Mouse (Mus musculus): ENCODE data around the gene Cinp.

Cinp gene

DNA sequence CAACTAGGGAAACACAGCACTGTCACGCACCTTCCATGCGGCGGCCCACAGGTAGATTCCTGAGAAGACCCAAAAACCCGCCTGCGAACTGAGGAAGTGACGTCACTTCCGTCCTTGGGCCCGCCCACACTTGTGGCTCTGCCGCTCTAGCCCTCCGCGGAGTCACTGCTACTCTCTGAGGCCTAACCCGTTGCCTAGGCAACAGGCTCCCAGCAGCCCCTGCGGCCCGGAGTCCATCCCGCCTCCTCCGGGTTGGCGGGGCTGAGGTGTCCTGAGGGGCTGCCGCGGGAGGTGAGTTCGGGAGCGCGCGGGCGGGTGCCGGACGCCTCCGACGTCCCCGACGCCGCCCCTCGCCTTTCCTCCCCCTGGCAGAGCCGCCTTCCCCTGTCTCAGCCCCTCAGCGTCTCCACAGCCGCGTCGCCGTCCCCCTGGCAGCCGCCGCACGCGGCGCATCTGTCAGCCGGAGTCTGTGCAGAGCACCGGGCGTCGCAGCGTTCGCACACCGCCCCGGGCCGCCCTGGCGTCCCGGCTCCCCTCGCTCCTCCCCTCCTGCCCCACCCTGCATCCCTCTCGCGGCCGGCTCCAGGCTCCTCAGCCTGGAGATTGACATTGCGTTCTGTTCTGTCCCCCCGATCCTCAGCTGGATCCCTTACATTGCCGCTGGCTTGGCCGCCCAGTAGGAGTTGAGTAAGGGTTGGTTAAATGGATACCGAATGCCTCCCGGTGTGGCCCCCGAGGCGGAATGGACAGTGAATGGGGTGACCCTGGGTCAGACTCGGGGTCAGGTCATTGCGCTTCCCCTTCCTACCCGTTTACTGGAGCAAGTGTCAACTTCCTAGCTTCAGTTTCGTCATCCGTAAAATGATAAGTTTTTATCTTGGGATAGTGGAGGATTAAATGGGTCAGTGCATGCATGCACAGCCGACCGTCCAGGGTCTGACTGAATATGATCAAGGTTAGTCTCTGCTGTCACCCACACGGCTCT, at the start of gene Cinp, which contains the start of gene Tecpr2:
Gene Cinp, minus strand, starts transcription at position 110 of the 985 bp plus-strand sequence.
Gene Tecpr2, plus strand, starts transcription at position 229 of the 985 bp plus-strand sequence.
- DNase-seq (ENCODE audit: extremely low read depth, low read depth): peak; percentile 92

DNA sequence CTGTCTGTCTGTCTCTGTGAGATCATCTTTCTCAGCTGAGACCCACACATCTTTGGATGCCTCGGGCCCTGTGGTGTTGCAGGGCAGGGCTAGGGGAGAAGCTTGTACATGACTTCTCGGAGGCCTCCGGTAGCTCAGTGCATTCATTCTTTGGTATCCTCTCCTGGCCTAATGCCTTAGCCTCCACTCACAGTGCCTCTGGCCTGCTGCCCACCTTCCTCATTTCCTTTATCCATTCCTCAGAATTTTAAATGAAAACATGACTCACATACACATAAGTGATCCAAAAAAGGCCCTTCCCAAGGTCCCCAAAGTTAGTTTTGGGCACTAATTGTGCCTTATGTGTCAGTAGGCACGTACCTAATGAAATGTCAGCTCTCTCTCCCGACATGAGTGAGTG, 48.6 kb upstream of the Cinp start:
- no peak for DNase-seq (ENCODE audit: extremely low read depth, low read depth)

GRCm38 (mm10) chr12:110935983-110936620, 47.2 kb upstream of the Cinp start:
- peak; percentile 43 for DNase-seq (ENCODE audit: extremely low read depth, low read depth)

DNA sequence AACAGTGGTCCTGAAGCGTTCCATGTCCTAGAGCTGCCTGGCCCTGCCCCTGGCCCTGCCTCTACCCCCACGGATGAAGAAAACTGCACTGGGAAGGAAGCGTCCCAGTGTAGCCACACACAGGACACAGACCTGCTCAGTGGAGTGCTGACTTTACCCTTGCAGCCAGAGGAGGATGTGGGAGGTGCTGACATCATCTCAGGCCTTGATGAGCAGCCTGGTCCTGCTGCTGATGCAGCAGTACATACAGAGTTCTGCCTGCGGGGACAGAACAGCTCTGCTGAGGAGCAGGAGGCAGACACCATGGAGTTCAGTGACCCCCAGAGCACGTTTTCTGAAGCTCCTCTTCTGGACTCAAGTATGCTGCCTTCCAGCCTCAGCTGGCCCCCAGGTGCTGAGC, 43.9 kb upstream of the Cinp start:
- no peak for DNase-seq (ENCODE audit: extremely low read depth, low read depth)

DNA sequence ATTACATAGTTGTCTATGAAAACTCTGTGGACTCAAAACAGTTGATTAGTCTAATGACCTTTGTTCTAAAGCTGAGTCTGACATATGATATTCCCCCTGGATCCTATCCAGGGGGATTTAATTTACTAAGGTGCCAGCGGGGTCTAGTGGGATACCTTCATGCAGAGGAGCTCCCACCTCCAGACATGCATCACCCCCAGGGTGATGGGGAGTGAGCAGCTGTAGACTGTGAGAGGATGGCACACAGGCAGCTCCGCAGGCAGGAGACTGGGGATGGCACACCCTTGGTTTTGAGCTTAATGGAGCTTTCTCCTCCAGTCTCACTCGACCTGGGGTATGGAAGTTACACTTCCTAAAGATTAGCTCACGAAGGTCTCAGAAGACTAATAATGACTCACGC, 32.6 kb upstream of the Cinp start:
- DNase-seq (ENCODE audit: extremely low read depth, low read depth): no peak

- no peak for DNase-seq (ENCODE audit: extremely low read depth, low read depth)
Observed at GRCm38 (mm10) chr12:110920254-110920653, 31.3 kb upstream of the Cinp start.

DNA sequence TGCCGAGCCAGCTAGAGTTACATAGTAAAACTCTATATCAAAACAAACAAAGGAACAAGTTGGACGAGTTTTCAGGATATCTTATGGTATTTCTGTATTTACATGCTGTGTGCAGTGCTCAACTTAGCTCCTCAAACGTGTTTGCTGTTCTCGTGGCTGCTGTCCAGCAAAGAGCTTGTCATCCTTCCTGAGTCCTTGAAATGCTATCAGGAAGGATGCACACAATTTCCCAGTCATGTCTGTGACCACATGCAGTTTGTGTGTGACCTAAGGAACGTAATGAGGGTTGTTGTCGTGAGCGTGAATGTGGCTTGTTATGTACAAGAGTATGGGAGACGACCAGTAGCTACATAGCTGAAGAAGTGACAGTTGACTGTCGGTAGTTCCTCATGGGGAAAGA, 26.8 kb upstream of the Cinp start:
- no peak for DNase-seq (ENCODE audit: extremely low read depth, low read depth)

- DNase-seq (ENCODE audit: extremely low read depth, low read depth): no peak
Observed at GRCm38 (mm10) chr12:110909962-110910361, 21.0 kb upstream of the Cinp start.

DNA sequence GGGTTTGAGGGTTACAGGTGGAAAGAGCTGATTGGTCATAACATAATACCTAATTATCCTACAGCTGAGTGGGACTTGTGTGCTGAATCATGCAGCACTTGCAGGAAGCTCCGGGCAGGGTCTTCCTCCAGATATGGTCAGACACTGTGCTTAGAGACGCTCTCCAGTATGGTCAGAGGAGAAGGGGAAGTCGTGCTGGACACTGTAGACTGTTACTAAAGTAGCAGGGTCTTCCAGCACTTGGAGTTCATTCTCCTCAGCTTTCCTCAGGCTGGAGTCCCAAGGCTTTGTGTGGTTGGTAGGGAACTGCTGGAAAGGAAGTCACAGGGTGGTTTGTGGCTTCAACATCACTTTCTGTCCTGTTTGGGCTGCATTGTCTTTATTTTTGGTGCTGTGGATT, 18.9 kb upstream of the Cinp start:
- DNase-seq (ENCODE audit: extremely low read depth, low read depth): no peak

DNA sequence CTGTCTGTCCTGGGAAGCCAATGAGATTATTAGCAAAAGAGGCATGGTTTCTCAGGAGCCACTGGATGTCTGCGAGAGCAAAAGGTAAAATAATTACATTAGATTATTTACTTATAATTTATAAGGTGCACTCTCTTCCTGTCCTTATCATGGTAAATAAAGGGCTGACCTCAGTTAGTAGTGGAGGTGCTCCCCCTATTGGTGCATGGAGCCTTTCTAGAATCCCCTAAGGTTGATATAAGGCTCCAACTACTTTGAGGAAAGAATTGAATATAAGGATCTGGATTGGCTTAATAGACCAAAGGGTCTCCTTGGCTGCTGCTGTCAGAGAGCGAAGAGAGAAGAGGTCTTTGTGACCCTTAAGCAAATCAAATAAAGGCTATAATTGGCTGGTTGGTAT, 14.6 kb upstream of the Cinp start:
- no peak for DNase-seq (ENCODE audit: extremely low read depth, low read depth)

GRCm38 (mm10) chr12:110902106-110902505, 13.2 kb upstream of the Cinp start:
- no peak for DNase-seq (ENCODE audit: extremely low read depth, low read depth)

DNA sequence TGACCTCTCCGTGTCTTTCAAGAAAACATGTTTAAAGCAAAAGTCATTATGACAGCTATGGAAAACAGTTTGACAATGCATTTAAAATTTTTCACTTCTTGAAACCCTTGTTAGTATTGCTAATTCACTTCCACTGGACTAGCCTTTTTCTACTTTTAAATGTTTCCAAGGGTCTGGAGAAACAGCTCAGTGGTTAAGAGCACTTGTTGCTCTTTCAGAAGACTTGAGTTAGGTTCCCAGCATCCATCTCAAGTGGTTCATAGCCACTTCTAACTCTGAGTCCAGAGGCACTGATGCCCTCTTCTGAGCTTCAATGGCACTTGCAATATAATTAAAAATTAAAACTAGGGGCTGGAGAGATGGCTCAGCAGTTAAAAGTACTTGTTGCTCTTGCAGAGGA, 2.9 kb upstream of the Cinp start:
- no peak for DNase-seq (ENCODE audit: extremely low read depth, low read depth)

DNA sequence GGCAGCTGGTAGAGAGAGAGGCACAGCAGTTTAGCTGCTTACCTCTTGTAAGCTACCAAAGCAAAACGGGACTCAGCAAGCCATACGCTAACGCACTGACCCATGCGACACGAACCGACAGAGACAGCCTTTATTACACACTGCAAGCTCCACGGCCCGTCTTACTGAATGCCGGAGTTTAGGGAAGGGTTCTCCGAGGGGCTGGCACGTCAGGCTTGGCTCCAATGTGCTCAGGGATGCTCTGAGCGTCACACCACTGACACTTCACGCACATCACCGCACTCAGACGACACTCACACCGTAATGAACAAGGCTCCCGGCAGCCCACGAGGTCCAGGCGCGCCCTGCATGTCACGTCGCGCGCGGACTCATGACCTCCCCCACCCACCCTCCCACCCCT, 339 bp downstream of the Cinp start:
- no peak for DNase-seq (ENCODE audit: extremely low read depth, low read depth)

DNA sequence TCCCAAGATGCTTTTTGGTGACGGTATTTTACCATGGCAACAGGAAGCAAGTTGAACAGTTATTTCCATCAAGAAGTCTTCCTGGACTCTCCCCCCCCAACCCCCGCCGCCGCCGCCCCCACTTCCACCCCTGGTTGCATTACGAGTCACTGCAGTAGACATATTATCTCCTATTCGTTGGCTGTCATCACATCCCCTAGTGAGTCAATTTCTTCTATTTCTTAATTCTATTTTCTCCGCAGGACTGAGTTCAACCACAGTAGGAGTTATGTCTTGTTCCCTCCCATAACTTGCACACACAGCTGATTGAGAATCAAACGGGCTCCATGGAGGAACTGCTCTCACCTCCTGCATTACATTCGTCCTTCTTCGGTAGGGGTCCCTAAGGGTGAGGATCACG, 839 bp downstream of the Cinp start:
- no peak for DNase-seq (ENCODE audit: extremely low read depth, low read depth)

DNA sequence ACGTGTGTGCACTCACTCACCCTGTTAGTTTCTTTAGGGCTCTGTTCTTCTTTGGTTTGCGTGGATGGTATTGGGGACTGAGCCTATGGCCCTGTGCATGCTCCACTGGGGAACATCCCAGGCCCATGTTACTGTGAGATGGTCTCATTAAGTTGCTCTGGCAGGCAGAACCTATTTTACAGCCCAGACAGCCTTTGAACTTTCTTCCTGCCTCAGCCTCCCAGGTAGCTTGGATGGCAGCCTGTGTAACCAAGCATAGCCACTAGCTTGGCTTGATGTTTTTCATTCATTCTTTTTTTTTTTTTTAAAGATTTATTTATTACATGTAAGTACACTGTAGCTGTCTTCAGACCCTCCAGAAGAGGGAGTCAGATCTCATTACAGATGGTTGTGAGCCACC, 3.7 kb downstream of the Cinp start:
- DNase-seq (ENCODE audit: extremely low read depth, low read depth): no peak

DNA sequence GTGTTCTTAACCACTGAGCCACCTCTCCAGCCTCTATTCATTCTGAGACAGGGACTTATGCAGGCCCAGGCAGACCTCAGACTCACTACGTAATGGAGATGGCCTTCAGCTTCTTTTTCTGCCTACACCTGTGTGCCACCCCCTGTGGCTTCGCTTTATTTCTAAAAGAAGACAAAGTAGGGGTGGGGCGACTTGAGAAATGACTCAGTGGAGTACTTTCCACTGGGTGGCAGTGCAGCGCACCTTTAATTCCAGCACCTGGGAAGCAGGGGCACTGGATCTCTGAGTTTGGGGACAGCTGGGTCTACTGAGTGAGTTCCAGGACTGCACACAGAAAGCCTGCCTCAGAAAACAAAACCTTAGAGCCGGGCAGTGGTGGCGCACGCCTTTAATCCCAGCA, 6.7 kb downstream of the Cinp start:
- no peak for DNase-seq (ENCODE audit: extremely low read depth, low read depth)

DNA sequence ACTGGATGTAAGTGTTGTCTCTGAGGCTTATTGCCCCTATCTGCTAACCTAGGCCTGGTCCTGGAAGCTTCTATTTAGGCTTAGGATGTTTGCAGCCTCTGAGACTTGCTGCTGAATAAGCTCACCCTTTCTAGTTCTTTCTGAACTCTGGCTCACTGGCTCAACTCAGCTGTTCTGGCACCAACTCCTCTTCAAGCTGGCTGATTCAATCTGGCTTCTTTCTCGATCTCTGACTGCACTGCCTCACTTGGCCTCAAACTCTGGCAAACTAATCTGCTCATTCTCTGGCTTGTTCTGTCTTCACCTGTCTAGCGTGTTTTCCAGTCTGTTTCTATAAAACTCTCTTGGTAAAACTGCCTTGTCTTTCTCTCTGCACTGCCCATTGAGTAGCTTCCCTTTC, 13.6 kb downstream of the Cinp start:
- DNase-seq (ENCODE audit: extremely low read depth, low read depth): no peak

DNA sequence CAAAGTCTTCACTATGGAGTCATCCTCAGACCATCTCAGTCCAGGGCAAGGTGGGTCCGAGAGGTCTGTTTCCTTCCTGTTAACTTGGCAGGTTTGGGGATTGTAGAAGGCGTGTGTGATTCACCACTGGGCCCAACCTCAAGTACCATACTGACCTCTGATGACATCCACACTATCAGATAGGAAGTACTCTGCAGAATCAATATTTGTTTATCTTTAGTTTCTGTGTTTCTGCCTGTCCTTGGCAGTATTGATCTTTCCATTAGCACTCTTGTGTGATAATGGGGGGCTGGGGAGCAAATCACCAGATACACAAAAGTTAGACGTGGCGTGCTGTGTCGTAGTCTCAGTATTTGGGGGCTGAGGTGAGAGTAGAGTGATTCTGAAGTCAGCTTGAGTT, 17.7 kb downstream of the Cinp start:
- no peak for DNase-seq (ENCODE audit: extremely low read depth, low read depth)

DNA sequence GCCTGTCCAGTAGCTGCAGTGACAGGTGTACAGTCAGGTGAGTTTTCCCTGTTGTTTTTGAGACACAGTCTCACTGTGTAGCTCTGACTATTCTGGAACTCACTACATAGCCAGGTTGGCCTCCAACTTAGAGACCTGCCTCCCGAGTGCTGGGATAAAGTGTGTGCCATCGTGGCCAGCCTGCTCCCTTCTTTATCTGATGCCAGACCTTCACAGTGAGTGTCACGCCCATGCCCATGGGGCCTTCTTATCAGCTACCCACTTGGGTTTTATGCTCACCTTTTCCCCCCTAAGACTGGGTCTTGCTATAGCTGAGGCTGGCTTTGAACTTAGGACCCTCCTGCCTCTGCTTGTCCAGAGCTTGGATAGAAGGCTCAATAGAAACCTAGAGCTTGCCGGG, 18.8 kb downstream of the Cinp start:
- DNase-seq (ENCODE audit: extremely low read depth, low read depth): no peak

DNA sequence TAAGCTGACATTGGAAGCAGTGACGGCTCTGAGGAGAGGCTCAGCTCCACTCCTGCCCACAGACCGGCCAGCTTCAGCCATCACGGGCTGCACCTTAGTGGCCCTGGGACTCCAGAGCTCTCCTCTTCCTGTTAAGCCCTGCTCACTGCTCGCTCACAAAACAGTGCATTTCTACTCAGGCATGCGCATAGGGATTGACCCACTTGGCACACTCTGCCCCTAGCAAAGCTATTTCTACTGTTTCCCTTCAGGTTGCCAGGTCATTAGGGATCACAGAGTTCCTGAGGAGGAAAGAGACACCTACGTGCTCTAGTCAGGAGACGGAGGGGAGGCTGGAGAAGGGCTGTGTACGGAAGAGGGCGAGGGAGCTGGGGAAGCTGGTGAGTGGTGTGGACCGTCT, 23.0 kb downstream of the Cinp start:
- no peak for DNase-seq (ENCODE audit: extremely low read depth, low read depth)

GRCm38 (mm10) chr12:110865571-110865970, 23.4 kb downstream of the Cinp start:
- no peak for DNase-seq (ENCODE audit: extremely low read depth, low read depth)

DNA sequence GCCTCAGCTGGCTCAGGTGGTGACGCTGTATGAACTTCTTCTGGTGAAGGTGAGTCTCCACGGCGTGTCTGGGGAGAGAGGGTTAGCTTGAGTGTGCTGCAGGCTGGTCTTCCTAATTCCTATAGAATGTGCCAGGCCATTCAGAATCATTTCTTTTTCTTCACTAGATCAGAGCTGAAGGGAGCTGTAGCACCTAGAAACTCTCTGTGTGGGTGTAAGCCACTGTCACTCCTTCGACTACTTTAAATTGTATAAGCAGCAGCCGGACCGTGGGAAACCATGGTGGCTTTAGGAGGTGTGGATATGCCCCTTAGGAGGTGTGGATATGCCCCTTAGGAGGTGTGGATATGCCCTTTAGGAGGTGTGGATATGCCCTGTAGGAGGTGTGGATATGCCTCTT, 24.9 kb downstream of the Cinp start:
- DNase-seq (ENCODE audit: extremely low read depth, low read depth): no peak

GRCm38 (mm10) chr12:110861256-110861655, 27.7 kb downstream of the Cinp start:
- no peak for DNase-seq (ENCODE audit: extremely low read depth, low read depth)
